Mouse (Mus musculus): ENCODE results near the gene March2.

March2 gene

DNA sequence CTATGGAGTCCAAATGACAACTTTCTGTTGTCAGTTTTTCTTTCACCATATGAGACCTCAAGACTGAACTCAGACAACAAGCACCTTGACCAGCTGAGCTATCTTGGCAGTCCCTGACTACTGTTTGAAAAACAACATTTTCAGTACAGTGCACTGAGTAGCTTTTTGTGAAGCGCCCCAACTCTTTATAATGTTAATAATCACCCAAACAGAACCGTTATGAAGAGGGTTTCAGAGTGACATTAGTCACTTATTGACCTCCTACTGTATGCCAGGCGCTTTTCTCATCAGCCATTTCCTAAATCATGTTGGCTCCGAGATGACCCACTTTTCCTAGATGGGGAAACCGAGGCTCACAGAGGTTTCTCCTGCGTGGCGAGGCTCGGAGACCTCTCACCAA is 488 bp downstream of the March2 start:
- DNase-seq (ENCODE audit: low spot score in 2 of 2): no peak

DNA sequence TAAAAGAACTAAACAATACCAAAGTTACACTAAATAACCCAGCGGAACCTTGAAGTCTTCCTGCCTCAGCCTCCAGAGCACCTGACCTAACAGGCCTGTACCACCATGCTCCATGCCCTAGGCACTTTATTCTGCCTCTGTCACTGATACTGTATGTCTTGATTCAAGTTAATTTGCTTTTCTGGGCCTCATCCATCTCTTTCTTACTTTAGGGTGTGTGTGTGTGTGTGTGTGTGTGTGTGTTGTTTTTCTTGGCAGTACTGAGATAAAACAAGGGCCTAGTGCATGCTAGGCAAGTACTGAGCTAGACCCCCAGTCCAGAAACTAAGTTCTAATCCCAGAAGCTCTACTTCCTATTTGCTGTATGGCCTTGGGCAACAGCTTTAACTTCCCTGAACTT is 1.2 kb downstream of the March2 start:
- no peak for DNase-seq (ENCODE audit: low spot score in 2 of 2)

DNA sequence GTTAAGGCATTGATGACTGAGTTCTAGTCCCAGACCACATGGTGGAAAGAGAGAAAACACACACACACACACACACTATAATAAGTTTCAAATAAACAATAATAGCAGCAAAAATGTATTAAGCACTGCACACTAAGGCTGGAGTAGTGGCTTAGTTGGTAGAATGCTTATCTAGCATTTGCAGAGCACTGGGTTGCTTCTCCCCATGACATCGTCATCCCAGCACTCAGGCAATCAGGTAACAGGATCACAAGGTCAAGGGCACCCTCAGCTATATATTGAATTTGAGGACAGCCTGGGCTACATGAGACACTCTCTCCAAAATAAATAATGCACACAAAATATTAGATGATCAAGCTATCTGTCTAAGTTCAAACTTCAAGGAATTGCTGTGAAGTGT is 3.7 kb downstream of the March2 start:
- DNase-seq (ENCODE audit: low spot score in 2 of 2): no peak

DNA sequence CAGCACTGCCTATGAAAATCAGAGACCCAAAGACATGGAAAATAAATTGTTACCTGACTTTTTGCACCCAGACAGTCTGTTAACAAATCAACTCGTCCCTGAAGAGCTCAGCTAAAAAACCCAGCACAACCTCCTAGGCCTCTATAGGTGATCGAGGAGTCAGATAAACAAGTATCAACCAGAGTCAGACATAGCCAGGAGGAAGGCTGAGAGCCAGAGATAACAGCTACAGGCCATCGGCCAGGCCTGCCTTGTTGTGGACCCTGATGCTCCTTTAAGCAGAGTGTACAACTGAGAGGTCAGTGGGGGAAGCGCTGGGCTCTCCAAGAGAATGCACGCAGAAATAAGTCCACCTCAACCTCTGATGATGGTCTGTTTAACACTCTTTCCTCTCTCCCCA is 5.2 kb downstream of the March2 start:
- no peak for DNase-seq (ENCODE audit: low spot score in 2 of 2)

DNA sequence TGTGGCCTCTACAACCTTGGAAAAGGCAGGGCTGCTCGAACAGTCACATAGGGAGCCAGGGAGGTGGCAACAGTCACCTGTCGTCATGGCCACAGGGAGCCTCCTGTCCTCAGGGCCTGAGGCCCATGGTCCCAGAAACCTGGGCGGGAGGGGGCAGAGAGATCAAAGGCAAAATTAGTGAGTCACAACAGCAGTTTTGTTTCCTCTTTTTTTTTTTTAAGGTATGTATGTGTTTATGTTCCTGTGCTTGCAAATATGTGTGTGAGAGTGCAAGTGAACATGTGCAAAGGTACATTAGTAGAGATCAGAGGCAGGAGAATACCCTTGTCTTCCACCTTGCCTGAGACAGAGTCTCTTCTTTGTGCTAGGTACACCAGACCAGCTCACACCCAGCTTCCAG is 8.6 kb downstream of the March2 start:
- DNase-seq (ENCODE audit: low spot score in 2 of 2): no peak

DNA sequence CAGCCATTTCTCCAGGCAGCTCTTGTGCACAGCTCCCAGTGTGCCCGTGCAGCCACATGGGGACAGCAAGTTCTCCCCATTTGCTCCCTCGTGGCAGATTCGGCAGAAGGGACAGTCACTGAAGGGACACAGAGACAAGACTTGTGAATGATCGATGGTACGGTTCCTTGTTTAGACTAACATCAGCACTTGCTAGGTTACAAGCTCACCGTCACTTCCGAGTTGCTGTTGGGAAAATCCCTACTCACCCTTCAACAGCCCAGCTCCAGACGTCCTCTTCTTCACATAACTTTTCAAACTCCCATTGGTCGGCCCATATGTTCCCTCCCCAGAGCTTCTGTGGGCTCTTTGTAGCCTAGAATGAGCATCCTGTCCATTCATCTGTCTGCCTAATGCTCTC is 15.4 kb downstream of the March2 start:
- DNase-seq (ENCODE audit: low spot score in 2 of 2): no peak

DNA sequence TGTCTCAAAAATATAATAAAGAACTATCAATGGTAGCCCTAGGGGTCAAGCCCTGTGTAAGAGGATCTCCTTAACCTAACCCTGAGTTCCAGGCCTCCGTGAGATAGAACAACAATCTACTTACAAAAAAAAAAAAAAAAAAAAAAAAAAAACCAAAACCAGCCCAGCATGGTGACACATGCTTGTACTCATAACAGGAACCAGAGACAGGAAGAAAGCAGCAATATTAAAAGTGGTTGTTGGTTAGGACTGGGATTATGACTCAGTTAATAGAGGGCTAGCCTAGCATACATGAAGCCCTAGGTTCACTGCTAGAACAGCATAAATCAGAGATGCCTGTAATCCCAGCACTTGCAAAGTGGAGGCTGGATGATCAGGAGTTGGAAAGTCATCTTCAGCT is 16.3 kb downstream of the March2 start:
- DNase-seq (ENCODE audit: low spot score in 2 of 2): no peak

DNA sequence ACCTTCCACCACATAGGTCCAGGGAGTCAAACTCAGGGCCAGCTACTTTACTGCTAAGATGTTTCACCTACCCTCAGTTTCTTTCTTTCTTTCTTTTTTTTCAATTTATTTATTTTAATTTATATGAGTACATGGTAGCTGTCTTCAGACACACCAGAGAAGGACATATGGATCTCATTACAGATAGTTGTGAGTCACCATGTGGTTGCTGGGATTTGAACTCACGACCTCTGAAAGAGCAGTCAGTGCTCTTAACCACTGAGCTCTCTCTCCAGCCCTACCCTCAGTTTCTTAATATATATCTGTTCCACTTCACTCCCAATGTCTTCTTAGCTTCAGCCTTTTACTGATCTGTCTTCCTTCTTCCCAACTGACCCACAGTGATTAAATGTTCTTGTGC is 23.0 kb downstream of the March2 start:
- no peak for DNase-seq (ENCODE audit: low spot score in 2 of 2)

DNA sequence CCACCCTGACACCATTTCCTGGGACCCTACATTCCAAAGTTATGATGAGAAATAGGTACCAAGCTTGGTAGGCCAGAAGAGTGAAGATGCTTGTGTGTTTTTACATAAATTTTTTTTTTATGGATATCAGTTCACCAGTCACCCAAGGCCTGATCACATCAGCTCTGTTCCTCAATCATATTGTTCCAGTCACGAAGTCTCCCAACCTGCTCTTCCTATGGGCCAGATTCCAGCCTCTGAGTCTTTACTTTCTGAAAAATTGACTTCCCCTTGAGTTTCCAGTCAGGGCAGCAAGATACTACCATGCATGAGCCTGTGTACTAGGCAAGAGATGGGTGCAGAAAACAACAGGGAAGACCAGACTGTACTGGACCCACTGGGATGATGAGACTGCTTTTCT is 31.7 kb downstream of the March2 start, which contains the start of gene Hnrnpm:
TSS of gene Hnrnpm (minus strand) at position 101 of the 400 bp plus-strand sequence.
- no peak for DNase-seq (ENCODE audit: low spot score in 2 of 2)

DNA sequence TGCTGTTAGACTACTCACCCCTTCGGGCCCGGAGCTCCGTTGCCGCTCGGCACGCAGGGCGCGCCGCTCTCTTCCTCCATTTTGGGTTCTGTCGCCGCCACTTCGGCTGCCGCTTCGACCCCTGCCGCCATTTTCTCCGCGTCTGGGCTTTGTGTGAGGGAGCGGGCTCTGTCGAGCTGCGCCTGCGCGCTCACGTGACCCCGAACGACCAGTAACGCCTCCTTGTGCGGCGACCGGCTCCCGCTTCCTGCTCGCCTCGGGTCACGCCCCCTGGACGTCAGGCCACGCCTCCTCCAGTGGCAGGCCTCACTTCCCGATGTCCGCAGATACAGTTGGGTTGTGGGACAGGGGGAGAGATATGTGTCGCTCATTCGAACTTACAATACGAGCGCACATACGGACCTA is 33.2 kb downstream of the March2 start:
- DNase-seq (ENCODE audit: low spot score in 2 of 2): peak; percentile 97

DNA sequence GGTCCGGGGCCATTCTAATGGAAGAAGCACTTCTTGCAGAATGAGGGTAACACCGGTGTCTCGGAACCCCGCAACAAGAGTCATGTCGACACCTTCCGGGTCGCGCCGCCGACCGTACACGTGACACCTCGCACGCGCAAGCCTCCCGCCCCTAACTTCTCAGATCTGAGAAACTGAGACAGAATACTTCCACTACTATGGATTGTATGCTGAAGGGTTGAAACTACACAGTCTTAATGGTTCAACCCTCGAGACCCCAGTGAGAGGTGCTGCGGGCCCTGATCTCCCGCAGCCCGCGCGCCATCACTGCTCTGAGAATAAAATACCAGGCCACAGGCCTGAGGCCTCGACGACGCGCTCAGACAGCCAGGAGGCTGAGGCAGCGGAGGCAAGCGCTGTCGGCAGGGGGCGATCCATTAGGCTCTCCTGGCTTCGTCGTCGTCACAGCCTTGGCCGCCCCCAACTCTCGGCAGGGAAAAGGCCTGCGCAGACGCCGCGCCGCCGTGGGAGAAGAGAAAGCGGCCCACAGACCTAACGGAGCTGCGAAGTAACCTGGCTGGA is 33.7 kb downstream of the March2 start:
- DNase-seq (ENCODE audit: low spot score in 2 of 2): peak; percentile 73 to 75

DNA sequence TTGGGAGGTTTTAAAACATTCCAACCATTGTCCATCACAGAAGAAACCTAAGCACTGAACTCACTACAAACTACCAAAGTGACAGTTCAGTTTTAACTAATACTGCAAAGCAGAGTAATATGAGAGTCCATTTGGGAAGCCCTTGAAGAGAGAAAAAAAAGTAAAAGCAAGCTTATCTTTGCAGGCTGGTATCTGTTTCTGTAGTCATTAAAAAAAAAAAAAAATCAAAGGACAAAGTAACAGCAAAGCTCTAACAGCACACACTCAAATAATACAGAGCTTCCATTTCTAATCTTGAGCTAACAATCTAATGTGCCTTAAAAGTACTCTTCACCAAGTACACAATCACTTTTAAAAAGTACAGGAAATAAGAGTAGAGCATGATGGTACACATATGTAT is 36.7 kb downstream of the March2 start:
- no peak for DNase-seq (ENCODE audit: low spot score in 2 of 2)

DNA sequence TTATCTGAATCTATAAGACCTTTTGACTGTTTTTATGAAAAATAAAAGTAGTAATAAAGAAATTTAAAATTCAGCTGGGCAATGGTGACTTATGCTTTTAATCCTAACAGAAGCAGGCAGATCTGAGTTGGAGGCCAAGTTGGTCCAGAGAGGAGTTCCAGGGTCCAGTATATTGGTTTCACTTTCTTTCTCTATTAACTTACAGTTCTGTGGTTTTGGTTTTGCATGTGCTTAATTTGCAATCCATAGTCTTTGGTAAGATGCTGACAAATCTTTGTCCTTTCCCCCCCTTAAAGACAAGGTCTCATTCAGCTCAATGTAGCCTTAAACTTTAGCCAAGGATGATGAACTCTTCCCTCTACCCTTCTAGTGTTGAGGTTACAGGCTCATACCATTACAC is 39.7 kb downstream of the March2 start:
- no peak for DNase-seq (ENCODE audit: low spot score in 2 of 2)

DNA sequence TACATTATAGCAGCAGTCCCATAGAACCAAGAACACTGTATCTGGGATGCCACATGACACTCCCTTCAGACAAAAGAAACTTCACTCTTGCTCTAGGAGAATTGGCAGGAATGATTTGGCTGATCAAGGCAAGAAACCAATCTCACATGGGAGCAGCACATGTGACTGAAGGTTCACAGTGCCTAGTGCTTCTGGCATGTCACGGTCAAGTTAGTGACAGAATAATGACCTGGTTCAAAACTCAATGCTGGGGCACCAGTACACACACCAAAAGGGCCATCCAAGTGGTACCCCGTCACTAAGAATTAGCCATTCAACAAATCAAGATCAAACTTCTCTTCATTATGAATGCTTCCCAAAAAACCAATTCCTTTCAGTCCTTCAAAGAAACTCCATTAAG is 42.4 kb downstream of the March2 start:
- no peak for DNase-seq (ENCODE audit: low spot score in 2 of 2)

DNA sequence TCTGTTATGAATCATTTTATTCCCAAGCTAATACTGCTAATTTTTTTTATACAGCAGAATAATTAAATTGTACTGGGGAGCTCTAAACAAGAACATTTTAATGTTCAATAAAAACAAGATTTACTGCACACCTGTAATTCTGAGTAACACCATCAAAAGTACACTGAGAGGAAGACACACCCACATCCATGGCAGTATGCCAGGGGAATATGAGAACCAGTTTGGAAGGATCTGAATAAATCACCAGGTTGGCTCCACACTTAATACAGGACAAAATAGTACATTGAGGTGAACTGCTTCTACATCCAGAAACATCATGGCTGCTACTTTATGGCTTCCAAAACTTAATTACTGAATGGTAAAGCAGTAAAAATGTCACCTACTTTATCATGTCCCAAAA is 43.0 kb downstream of the March2 start:
- no peak for DNase-seq (ENCODE audit: low spot score in 2 of 2)

DNA sequence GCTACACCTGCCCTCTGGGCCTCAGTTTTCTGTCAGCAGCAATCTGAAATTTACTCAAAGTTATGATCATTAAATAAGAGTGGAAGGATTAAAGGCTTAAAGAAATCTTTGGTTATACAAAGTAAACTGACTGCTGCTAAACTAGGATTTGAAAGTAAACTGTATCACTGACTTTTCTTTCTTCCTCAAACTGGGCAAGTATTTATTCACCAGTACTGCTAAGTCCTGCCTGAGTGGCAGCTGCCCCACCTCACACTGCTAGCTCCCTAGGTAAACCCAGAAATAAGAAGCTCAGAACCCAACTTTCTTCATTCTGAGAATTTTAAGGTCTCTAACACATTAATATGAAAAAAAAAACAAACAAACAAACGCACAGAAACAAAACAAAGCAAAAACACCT is 44.6 kb downstream of the March2 start:
- DNase-seq (ENCODE audit: low spot score in 2 of 2): no peak

DNA sequence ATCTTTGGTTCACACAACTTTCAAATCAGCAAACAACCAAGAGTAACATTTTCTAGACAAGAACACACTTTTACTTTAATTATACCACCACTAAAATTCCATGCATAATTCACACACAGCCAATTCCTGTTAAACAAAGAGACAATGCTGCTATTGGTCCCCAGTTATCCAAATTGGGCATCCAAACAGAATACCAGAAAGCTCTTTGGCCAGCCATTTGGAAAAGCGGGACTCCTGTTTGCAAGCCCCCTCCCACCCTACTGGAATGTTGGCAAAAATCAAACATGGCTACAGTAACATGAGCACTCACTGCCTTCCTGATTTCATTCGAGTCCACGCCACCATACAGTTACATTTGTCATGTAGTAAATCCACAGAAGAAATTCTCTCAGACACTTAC is 48.8 kb downstream of the March2 start:
- DNase-seq (ENCODE audit: low spot score in 2 of 2): no peak

DNA sequence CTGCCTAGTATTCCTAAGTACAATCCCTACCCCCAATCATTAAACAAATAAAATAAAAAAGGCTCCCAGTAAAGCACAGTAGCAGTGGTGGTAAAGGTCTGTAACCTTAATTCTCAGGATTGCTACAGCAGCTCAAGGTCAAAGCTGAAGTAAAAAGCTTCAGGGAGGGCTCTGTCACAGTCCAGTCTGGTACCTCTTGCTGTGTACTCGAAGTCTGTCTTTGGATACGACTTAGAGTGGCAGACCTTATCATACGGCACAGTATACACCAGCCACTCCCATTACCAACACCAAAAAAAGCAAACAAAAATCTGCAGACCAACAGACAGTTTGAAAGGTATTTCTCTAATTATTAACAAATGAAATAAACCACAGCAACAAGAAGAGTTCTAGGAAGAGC is 51.7 kb downstream of the March2 start:
- no peak for DNase-seq (ENCODE audit: low spot score in 2 of 2)

DNA sequence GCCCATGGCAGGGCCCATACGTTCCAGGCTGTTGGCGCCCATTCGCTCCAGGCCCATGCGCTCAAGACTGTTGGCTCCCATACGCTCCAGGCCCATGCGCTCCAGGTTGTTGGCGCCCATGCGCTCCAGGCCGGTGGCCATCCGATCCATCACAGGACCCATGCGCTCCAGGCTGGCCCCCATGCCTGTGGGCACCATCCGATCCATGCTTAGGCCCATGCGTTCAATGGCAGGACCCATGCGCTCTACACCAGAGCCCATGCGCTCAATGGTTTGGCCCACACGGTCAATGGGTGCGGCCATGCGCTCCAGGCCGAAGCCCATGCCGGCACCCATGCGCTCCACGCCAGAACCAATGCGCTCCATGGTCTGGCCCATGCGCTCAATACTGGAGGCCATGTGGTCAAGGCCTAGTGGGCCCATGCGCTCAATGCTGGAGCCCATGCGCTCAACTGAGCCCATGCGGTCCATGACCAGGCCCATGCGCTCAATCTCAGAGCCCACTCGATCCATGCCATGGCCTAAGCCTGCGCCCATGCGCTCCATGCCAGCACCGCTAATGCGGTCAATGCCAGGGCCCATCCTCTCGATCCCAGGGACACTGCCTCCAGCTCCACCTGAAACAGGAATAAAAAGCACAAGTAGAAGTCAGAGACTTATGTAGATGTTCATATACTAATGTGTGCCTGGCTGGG is 68.5 kb downstream of the March2 start:
- DNase-seq (ENCODE audit: low spot score in 2 of 2): no peak

DNA sequence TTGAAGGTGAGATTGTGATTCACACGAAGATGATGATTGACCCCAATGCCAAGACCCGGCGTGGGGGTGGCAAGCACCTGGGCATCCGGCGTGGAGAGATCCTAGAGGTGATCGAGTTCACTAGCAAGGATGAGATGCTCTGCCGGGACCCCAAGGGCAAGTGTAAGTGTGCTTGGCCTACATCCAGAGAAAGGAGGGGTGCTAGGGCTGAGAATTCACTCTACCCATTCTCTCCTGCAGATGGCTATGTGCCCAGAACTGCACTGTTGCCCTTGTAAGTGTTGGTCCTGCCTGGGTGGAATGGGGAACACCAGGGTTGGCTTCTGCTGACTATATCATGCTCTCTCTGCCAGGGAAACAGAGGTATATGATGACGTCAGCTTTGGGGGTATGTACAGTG is 73.4 kb downstream of the March2 start:
- DNase-seq (ENCODE audit: low spot score in 2 of 2): no peak

DNA sequence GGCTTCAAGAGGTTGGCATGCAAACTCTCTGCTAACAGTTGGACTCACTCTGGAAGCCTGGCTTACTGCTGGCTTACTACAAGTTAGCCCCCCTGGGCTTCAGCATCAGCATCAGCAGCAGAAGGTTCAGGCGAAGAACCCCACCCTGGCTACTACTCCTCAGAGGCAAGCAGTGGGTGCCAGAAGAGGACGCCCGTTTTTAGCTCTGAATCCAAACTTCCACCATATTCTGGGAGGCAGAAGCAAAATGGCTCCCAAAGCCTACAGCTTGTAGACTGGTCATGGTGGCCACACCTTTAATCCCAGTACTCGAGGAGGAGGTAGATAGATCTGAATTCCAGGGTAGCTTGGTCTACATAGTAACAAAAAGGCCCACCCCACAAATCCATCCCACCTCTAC is 74.4 kb downstream of the March2 start:
- DNase-seq (ENCODE audit: low spot score in 2 of 2): no peak

DNA sequence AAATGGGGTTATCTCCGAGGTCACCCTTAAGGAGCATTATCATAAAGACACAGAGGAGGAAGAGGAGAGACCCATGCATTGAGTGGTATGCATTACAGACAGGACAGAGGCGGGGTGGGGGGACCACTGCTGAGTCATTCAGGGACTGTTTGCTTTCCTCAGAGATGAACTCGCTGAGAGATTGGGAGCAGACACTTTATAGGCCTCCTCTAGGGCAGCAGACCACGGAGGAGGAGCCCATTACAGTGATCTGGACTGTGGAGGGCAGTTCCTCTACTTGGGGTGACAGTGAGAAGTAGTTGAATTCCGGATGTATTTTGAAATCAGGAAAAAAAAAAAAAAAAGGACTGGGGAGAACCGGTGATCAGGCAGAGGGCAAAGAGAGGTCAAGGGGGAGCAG is 78.7 kb downstream of the March2 start:
- DNase-seq (ENCODE audit: low spot score in 2 of 2): no peak

DNA sequence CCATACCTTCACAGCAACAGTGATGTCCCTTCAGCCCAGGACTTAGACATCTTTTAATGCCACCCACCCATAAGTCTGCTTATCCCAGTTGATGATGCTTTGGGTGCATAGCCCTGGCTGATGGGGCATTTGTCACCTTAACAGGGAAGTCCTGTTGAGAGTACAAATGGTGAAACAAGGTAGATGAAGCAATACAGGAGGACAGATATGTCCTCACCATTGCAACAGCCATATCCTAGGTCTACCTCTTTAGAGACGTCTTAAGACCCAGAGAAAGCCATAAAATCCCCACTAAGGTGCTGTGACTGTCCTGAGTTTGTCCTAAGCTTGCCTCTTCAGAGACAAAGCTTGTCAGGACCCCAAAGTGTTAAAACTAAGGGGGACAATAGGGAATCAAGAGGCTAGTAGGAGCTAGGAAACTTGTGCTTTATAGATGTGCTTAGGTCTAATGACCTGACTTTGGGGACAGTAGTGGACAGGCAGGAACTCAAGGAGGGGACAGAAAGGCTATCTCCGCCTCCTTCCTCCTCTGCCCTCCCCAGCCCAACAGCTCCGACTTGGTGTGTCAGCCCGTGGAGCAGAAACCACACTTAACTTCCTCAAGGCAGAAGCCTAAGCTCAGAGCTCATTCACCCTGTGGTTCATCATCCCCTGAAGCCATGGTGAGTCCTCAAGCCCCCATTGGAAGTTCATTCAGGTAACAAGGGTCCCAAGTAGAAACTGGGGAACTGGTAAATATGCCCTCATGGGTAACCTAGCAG is 80.8 kb downstream of the March2 start, which contains the start of gene Pram1:
TSS of gene Pram1 (plus strand) at position 541 of the 761 bp plus-strand sequence.
- no peak for DNase-seq (ENCODE audit: low spot score in 2 of 2)
